Mouse (Mus musculus): ENCODE data around the gene Rtl5.

DNA sequence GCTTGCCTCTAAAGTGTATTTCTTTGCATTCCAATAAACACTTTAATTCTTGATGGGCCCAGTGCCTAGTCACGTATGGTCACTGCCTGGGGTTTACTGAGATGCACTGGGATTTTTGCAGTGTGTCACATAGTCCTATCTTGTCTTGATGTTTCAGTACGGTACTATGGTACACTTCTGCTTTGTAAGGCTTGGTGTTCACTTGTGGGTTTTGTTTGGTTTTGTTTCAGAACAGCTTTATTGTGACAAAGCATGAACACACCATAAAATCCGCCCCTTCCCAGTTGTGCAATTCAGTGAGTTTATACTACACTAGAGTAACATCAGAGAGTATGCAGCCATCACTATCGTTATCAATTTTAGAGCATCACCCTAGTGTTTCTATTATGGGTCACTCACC, 17.1 kb downstream of the Rtl5 start:
- no peak for TF ChIP-seq MYOD1 (IDR thresholded peaks at IDR 0.05; ENCODE audit: control insufficient read depth, insufficient read length, low read depth)
- no peak for TF ChIP-seq USF1 (IDR thresholded peaks at IDR 0.05; ENCODE audit: low read depth)
- no peak for TF ChIP-seq MAX (IDR thresholded peaks at IDR 0.05)
- TF ChIP-seq CTCF (IDR thresholded peaks at IDR 0.05; ENCODE audit: control insufficient read depth, insufficient read depth, insufficient read length) = no peak
- no peak for TF ChIP-seq FOSL1 (IDR thresholded peaks at IDR 0.05; ENCODE audit: insufficient read depth, low read length, poor library complexity, severe bottlenecking)
- no peak for TF ChIP-seq MYOG (IDR thresholded peaks at IDR 0.05; ENCODE audit: control insufficient read depth, extremely low read depth, insufficient read length)

Data from C2C12 (cell line).